Mouse (Mus musculus): ENCODE measurements around the gene Pstk. TPM values are rescaled to one million over a fixed set of nuclear protein-coding genes. Genes with fewer than 3 reads are reported as not detected.

Pstk gene
- polyA plus RNA-seq (2015; fragmentation: Nextera tagmentation; extraction: Ambion mirVana) = 50.5 and 50.7 TPM in 2 replicates

DNA sequence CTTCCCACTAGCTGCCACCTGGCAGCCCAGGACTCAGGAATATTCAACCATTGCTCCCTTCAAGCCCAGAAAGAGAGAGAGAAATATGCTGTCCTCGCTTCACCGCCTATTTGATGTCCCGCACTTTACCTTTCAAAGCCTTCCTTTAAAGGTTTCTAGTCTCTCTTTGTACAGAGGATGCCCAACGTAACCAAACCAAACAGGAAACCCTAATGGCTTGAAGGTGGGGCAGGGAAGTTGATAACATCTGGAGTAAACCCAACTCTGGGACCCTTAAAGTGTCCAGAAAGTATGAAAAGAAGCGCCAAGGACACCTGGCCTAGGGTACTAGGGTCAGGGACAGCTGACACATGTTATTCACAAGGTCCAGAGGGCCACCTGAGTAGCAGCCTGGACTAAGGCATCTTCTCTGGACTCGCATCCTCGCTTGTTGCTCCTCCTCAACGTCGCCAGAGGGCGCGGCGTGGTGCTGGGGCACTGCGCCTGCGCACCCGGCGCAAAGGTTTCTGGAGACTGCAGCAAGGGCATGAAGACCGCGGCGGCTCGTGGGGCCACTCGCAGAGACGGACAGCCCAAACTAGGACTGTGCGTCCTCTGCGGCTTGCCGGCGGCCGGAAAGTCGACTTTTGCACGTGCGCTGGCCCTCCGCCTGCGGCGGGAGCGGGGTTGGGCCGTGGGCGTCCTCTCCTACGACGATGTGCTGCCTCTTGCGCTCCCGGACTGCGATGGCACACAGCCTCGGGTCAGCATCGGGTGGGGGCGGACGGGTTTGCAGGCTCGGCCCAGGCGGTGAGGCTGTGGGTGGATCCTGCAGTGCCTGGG is at the start of gene Pstk:
Gene Pstk (plus strand): TSS at position 494 of the 822 bp plus-strand sequence.
- Histone ChIP-seq H3K9me3 (no peaks in the 10 kb centered on the region), H3K4me3 (peak within 1 kb of the TSS; percentile 81), H3K36me3 (replicated peaks) (0 out of 2 replicates have a peak, but pooled peaks cover 3% of the 10 kb centered on the region), H3K4me2 (peak within 1 kb of the TSS; percentile 72), H3K27me3 (replicated peaks) (0 out of 2 replicates have a peak, but pooled peaks cover 2% of the 10 kb centered on the region), H3K9ac (peak within 1 kb of the TSS; percentile 92), H3K27ac (peak within 1 kb of the TSS; percentile 91), H3K4me1 (peaks cover 6% of the 10 kb centered on the region)
- 4% methylated on average over 47 of the region's 47 CpGs for WGBS
- ATAC-seq (replicated peaks) = peak; percentile 95

DNA sequence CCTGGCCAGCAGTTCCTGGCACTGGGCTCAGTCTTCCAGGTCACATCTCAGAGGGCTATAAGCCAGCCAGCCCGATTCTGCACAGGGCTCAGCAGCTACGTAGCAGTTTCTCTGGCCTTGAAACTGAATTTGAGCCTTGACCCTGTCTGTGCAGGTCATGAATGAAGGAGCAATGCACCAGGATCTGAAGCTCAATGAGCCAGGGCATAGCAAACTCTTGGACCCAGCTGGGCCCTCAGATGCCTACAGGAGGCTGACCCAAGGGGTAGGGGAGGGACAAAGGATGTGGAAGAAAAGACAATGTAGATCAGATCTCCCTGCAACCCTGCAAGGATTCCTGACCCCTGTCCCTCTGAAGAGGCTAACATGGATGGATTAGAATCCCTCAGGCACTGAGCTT is 48.7 kb upstream of the Pstk start, which contains the start of gene Cuzd1:
Gene Cuzd1 (minus strand): TSS at position 101 of the 400 bp plus-strand sequence.
- H3K27ac ChIP-seq = no peak within 1 kb of the TSS
- no peak within 1 kb of the TSS for H3K4me3 ChIP-seq
- H3K36me3 ChIP-seq (replicated peaks) = no peaks in the 10 kb centered on the region
- no peak within 1 kb of the TSS for H3K4me2 ChIP-seq
- ATAC-seq (replicated peaks) = no peak
- WGBS = 91% methylated on average over 2 of the region's 2 CpGs
- no peaks in the 10 kb centered on the region for H3K9me3 ChIP-seq
- no peaks in the 10 kb centered on the region for H3K27me3 ChIP-seq (replicated peaks)
- H3K4me1 ChIP-seq = no peaks in the 10 kb centered on the region
- H3K9ac ChIP-seq = no peak within 1 kb of the TSS

DNA sequence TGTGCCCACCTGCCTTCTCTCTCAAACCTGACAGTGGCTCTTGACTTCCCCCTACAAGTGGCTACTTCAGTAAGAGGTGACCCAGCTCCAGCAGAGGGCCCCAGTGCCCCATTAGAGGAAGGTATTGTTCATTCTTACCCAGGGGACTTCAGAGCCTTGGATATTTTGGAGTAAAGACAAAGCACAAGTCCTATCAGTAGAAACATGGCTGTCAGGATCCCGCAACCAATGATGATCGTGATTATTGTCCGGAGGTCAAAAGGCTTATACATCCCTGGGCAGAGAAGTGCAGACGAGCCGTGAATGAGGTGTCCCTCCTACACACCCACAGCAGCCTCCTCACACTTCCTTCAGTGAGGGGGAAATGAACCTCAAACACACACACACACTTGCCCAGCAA is 43.9 kb upstream of the Pstk start:
- H3K36me3 ChIP-seq (replicated peaks) = no peaks in the 10 kb centered on the region
- no peaks in the 10 kb centered on the region for H3K4me1 ChIP-seq
- H3K9me3 ChIP-seq = no peaks in the 10 kb centered on the region
- H3K4me3 ChIP-seq = no peak overlapping the region
- ATAC-seq (replicated peaks) = no peak
- H3K4me2 ChIP-seq = no peak overlapping the region
- H3K27me3 ChIP-seq (replicated peaks) = no peaks in the 10 kb centered on the region
- WGBS = 89% methylated on average over 5 of the region's 5 CpGs
- H3K9ac ChIP-seq = no peak overlapping the region
- no peak overlapping the region for H3K27ac ChIP-seq

DNA sequence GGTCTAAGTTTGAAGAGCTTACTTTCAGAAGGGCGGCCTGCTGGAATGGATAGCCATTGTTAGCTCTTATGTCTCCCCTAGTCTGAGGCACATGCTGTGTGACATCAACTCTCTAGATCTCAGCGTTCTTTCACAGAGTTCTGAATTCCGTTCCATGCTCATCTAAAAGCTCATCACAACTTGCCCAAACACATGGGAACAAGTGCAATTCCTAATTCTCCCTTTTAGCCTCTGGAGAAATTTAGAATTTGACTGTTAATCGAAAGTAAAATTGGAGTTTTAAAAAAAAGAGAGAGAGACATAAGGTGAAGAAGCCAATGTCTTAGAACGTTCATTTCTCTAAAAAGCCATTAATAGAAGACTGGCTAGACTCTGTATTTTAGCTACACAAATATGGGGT is 41.5 kb upstream of the Pstk start, which contains the start of gene Fam24b:
Gene Fam24b (minus strand): TSS at position 101 of the 400 bp plus-strand sequence.
- H3K36me3 ChIP-seq (replicated peaks) = no peaks in the 10 kb centered on the region
- ATAC-seq (replicated peaks) = no peak
- no peak within 1 kb of the TSS for H3K4me3 ChIP-seq
- no peak within 1 kb of the TSS for H3K9ac ChIP-seq
- H3K4me2 ChIP-seq = no peak within 1 kb of the TSS
- H3K9me3 ChIP-seq = no peaks in the 10 kb centered on the region
- no peak within 1 kb of the TSS for H3K27ac ChIP-seq
- H3K27me3 ChIP-seq (replicated peaks) = no peaks in the 10 kb centered on the region
- no peaks in the 10 kb centered on the region for H3K4me1 ChIP-seq
- 93% methylated on average over 5 of the region's 5 CpGs for WGBS

DNA sequence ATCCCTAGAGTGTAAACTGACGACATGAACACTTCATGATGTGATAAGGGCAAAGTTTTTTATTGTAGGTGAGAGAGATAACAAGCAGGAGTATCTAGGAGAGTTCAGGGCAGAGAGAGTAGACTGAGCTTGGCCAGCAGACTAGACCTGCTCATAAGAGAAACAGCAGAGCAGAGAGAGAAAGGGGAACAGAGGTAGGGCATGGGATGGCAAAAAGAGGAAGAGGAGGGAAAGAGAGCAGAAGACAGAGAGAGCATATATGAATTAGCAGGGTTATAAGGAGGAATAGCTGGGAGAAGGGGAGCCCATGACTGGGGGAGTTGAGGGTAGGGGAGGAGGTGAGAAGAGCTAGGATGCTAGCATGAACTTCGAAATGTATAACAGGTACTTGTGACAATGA is 39.3 kb upstream of the Pstk start:
- no peaks in the 10 kb centered on the region for H3K4me1 ChIP-seq
- no peak overlapping the region for H3K9ac ChIP-seq
- H3K9me3 ChIP-seq = no peaks in the 10 kb centered on the region
- ATAC-seq (replicated peaks) = no peak
- 82% methylated on average over 2 of the region's 2 CpGs for WGBS
- H3K27ac ChIP-seq = no peak overlapping the region
- no peaks in the 10 kb centered on the region for H3K27me3 ChIP-seq (replicated peaks)
- no peaks in the 10 kb centered on the region for H3K36me3 ChIP-seq (replicated peaks)
- H3K4me2 ChIP-seq = no peak overlapping the region
- H3K4me3 ChIP-seq = no peak overlapping the region

DNA sequence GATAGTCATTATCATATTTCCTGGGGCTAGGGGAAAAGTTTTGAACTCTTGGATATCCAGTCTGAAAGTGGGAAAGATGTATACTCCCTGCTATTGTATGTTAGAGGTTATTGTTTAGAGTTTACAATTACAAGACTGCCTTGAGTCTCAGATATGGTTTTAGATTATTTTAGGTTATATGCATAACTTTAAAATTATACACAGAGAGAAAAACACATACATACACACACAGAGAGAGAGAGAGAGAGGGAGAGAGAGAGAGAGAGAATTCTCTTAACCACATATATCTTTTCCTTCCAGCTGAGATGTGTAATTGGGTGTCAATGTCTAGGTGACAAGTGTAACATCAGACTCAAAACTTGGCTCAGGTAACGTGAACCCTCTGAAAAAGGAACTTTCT is 37.4 kb upstream of the Pstk start, which contains the start of gene Fam24a:
Gene Fam24a (plus strand): TSS at position 301 of the 400 bp plus-strand sequence.
- H3K36me3 ChIP-seq (replicated peaks) = no peaks in the 10 kb centered on the region
- no peak within 1 kb of the TSS for H3K27ac ChIP-seq
- H3K27me3 ChIP-seq (replicated peaks) = no peaks in the 10 kb centered on the region
- no peak within 1 kb of the TSS for H3K9ac ChIP-seq
- no peak within 1 kb of the TSS for H3K4me3 ChIP-seq
- no peak within 1 kb of the TSS for H3K4me2 ChIP-seq
- WGBS = 41% methylated on average over 1 of the region's 1 CpGs
- no peak for ATAC-seq (replicated peaks)
- H3K4me1 ChIP-seq = no peaks in the 10 kb centered on the region
- no peaks in the 10 kb centered on the region for H3K9me3 ChIP-seq

DNA sequence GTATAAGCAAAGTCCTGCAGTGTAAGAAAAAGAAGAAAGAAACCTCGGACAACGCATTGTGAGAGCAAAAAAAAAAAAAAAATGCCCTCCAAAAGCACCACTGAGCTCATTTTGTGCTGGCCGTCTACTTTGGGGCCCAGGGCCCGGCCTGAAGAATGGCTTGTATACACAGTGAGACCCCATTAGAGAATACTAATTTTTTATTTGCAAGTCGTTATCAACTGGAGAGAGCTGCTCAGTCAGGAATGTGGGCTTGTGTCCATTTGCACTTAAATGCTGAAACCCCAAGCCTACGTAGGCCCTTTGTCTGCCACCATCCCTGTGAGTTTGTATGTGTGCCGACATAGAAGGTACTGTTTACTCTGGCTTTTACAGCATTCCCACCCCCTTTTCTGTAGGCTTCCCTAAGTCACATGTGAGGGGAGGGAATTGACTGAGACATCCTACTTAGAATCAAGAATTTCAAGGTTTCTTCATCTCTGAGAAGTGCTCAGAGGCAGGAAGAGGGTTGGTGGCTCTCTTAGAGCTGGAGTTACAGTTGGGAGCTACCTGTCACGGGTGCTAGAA is 33.4 kb upstream of the Pstk start:
- 33% methylated on average over 8 of the region's 8 CpGs for WGBS
- H3K4me3 ChIP-seq = no peak overlapping the region
- no peaks in the 10 kb centered on the region for H3K9me3 ChIP-seq
- H3K4me2 ChIP-seq = no peak overlapping the region
- no peak for ATAC-seq (replicated peaks)
- no peaks in the 10 kb centered on the region for H3K4me1 ChIP-seq
- 0 out of 2 replicates have a peak, but pooled peaks cover 5% of the 10 kb centered on the region for H3K36me3 ChIP-seq (replicated peaks)
- no peak overlapping the region for H3K27ac ChIP-seq
- H3K9ac ChIP-seq = no peak overlapping the region
- no peaks in the 10 kb centered on the region for H3K27me3 ChIP-seq (replicated peaks)

DNA sequence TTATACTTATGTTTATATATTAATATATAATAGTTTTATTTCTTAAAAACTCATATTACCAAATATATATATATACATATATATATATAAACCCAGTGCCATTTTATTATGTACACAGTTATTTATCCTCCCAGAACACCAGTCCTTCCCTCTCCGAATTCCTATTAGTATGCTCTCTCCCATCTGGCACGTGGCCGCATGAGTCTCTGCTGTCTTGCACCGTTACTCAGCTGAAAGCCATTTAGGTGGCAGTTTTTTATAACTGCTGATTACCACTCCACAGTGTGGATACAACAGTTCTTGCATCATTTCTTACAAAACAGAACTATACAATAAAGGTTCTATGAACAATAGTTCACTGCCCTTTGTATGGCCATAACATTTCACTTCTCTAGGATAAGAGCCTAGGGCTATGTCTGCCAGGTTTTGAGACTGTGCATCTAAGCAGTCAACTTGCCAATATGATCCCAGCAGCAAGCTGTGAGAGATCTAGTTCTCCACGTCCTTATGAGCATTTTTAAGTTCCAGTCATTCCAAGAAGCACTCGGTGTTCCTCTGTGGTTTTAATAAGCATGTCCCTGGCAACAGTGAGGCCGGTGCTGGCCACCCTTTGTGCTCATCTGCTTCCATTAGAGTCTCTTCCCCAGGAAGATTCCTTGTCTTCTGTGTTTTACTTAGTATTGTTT is 24.9 kb upstream of the Pstk start:
- Histone ChIP-seq H3K27ac (no peak overlapping the region), H3K9ac (no peak overlapping the region), H3K4me2 (no peak overlapping the region), H3K4me3 (no peak overlapping the region), H3K36me3 (replicated peaks) (peaks cover 25% of the 10 kb centered on the region), H3K9me3 (no peaks in the 10 kb centered on the region), H3K4me1 (no peaks in the 10 kb centered on the region), H3K27me3 (replicated peaks) (no peaks in the 10 kb centered on the region)
- 74% methylated on average over 7 of the region's 7 CpGs for WGBS
- no peak for ATAC-seq (replicated peaks)

DNA sequence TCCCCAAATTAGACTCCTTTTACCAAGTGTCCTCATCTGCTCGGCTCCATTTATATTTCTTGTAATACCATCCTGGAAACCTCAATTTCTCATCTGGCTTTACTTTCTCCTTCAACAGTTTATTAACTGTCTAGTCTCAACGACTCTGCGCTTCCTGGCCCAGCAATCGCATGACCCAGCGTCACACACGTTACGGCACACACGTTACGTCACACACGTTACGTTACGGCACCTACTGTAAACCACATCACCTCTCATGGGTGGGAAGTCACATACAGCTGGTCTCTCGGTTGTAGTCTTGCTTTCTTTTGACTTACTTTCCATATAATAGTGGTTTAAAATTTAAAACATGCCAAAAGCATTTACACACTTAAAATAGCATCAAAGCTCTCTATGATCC is 14.8 kb upstream of the Pstk start:
- WGBS = 98% methylated on average over 13 of the region's 13 CpGs
- Histone ChIP-seq H3K4me3 (no peak overlapping the region), H3K27ac (no peak overlapping the region), H3K9ac (no peak overlapping the region), H3K36me3 (replicated peaks) (peaks cover 22% of the 10 kb centered on the region), H3K4me2 (no peak overlapping the region), H3K9me3 (no peaks in the 10 kb centered on the region), H3K4me1 (peaks cover 3% of the 10 kb centered on the region), H3K27me3 (replicated peaks) (no peaks in the 10 kb centered on the region)
- no peak for ATAC-seq (replicated peaks)

DNA sequence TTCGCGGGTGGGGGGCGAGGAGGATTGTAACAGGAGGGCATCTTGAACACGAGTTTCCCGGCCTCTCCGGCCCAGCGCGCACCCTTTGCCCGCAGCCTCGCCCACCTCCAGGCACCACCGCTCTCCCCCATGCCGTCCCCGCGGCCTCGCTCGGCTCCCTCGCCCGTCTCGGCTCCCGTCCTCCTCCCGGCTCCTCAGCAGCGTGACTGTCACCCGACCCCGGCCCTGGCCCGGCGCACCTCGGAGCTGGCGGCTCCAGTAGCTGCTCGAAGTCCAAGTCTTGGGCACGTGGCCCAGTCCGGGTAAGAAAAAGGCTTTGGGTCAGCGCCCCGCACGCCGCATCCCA is 8.7 kb upstream of the Pstk start:
- under 1% methylated on average over 35 of the region's 35 CpGs for WGBS
- ATAC-seq (replicated peaks) = peak; percentile 89

DNA sequence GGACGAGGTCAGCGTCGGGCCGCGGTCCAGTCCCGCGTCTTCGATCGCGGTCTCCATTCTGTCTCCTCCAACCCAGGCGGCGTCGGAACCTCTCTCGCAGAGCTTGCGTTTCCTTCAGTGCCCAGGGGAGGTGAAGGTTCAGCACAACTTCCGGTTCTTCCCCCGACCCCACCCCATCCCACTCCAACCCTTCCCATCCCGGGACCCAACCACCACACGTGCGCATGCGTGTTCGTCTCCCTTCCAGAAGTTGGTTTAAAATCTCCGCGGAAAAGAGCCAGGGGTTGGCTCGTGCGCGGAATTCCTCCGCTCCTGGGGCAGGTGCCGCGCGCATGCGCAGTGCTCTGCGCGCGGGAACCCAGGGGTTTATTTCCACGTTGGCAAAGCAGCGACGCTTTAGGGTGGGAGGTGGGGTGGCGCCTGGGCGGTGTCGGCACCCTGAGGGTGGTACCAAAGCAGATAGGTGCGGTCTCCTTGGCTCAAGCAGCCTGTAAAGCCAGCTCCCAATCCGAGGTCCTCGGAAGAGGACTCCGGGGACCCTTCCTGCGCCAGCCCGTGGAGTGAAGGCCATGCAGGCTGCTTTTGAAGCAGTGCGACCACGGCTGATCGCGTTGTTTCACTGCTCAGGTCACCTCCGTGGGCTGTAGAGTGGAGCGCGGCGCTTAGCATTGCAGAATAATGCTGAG is 8.2 kb upstream of the Pstk start, which contains the start of gene 2310057M21Rik:
Gene 2310057M21Rik (minus strand): TSS at position 145 of the 686 bp plus-strand sequence.
- Histone ChIP-seq H3K27me3 (replicated peaks) (0 out of 2 replicates have a peak, but pooled peaks cover 2% of the 10 kb centered on the region), H3K4me2 (peak within 1 kb of the TSS; percentile 91), H3K4me3 (peak within 1 kb of the TSS; percentile 77), H3K9me3 (no peaks in the 10 kb centered on the region), H3K9ac (peak within 1 kb of the TSS; percentile 91), H3K4me1 (peaks cover 17% of the 10 kb centered on the region), H3K36me3 (replicated peaks) (0 out of 2 replicates have a peak, but pooled peaks cover 2% of the 10 kb centered on the region), H3K27ac (peak within 1 kb of the TSS; percentile 89)
- under 1% methylated on average over 55 of the region's 55 CpGs for WGBS
- ATAC-seq (replicated peaks) = peak; percentile 97

More for the DNA sequence above, 8.7 kb upstream of the Pstk start:
- H3K4me3 ChIP-seq = peak overlapping the region; percentile 77
- H3K27me3 ChIP-seq (replicated peaks) = 0 out of 2 replicates have a peak, but pooled peaks cover 2% of the 10 kb centered on the region
- peak overlapping the region; percentile 89 for H3K27ac ChIP-seq
- peak overlapping the region; percentile 91 for H3K4me2 ChIP-seq
- H3K4me1 ChIP-seq = peaks cover 17% of the 10 kb centered on the region
- peak overlapping the region; percentile 91 for H3K9ac ChIP-seq
- H3K36me3 ChIP-seq (replicated peaks) = 0 out of 2 replicates have a peak, but pooled peaks cover 5% of the 10 kb centered on the region
- no peaks in the 10 kb centered on the region for H3K9me3 ChIP-seq
